Mouse (Mus musculus): Measurements from ENCODE around the gene Tab2.
"Not testable (repeated sequence)": the region's sequence is repeated elsewhere in the genome, so short reads cannot be mapped to it uniquely, and the experiment has no call there.

The Tab2 gene

GRCm38 (mm10) chr10:7888256-7888868 lies 67.7 kb downstream of the Tab2 start:
- no peak for DNase-seq (ENCODE audit: low spot score)

GRCm38 (mm10) chr10:7883524-7883923 lies 72.5 kb downstream of the Tab2 start:
- DNase-seq (ENCODE audit: low spot score) = peak; percentile 71

DNA sequence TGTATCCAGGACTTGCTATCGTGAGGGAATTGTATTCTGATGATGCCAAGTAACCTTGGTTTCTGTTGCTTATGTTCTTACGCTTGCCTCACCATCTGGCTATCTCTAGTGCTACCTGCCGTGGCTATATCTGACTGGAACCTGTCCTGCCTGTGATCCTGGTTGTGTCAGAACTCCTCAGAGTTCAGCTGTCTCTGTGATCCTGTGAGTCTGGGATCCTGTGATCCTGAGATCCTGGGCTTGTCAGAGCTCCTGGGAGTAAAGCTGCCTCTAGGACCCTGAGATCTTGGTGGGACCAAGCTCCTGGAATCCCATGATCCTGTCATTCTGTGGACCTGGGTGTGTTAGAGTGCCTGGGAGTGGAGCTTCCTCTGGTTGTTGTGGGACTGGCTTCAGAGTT lies 74.1 kb downstream of the Tab2 start:
- DNase-seq (ENCODE audit: low spot score) = no peak

- DNase-seq (ENCODE audit: low spot score) = not testable (repeated sequence)
These were observed 75.7 kb downstream of the Tab2 start for GRCm38 (mm10) chr10:7880283-7880682.

DNA sequence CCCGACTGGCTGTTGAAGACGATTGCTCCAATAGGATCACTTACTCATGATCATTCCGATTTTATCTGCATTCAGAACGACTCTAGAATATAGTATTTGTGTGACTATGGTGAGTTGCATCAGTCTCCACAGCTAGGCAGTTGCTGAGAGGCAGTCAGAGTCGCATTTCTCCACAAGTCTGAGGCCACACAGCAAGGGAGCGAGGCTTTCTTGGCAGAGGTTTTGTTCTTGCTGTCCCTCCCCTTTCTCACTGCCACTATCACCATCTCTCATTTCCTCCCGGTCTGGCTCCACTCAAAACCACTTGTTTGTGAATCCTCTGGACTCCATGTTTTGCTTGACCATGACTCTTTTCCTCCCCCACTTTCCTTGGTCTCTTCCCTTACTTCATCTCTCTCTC lies 81.8 kb downstream of the Tab2 start:
- DNase-seq (ENCODE audit: low spot score) = no peak

GRCm38 (mm10) chr10:7871381-7872020 lies 84.5 kb downstream of the Tab2 start:
- no peak for DNase-seq (ENCODE audit: low spot score)

- DNase-seq (ENCODE audit: low spot score) = peak; percentile 16
These were observed 85.3 kb downstream of the Tab2 start for GRCm38 (mm10) chr10:7870571-7871315.

DNA sequence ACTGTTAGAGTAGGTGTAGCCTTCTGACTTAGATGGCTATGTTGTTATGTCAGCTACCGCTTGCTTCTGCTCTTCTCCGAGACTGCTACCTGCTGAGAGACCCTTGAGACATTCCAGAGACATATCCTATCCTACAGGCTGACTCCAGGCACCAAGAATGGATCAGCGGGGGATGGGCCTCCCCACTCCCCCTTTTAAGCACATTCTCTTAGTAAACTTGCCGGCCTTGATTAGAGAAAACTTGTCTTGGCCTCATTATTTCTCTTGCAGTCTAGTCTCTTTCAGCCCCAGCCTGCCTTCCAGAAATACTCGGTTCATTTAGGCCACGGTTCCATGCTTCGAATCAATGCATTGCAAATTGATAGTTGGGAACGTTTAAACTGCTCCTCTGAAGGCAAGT lies 86.3 kb downstream of the Tab2 start:
- no peak for DNase-seq (ENCODE audit: low spot score)

GRCm38 (mm10) chr10:7867666-7868030 lies 88.4 kb downstream of the Tab2 start:
- no peak for DNase-seq (ENCODE audit: low spot score)

GRCm38 (mm10) chr10:7866762-7867665 lies 89.0 kb downstream of the Tab2 start:
- no peak for DNase-seq (ENCODE audit: low spot score)

GRCm38 (mm10) chr10:7864806-7865205 lies 91.2 kb downstream of the Tab2 start:
- DNase-seq (ENCODE audit: low spot score) = no peak

DNA sequence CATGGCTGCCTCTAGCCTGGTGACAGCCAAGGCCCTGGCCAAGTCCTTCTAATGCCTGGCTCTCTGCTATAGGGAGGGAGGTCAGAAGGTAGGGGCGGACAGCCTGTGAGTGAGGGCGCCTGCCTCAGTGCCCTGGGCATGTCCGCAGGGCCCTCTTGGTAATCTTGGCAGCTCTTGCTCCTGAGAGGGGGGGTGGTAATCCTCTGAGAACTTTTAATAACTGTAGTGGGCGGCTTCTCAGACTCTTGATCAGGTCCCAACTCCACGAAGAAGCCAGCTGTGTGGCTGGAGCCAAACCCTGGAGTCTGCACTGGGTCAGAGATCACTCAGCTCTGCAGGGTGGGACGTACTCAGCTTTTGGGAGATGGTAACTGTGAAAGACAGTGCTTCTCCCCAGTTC lies 91.8 kb downstream of the Tab2 start:
- DNase-seq (ENCODE audit: low spot score) = no peak

DNA sequence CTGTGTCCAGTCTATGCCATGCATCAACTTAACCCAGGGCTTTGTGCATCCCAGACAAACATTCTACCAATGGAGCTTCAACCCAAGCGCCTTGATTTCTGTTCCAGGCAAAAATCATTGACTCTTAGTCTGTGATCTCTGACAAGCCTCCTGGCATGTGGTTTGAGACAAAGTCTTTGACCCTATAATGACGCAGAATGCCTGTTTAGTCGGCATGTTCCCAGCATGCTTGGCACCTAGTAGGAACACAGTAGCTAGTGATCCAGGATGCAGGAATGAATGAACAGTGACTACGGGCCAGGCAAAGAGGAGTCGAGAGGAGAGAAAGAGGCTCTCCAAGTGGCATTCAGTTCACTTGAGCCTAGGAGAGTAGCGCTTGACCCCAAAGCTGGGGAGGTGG lies 92.6 kb downstream of the Tab2 start:
- DNase-seq (ENCODE audit: low spot score) = no peak

GRCm38 (mm10) chr10:7861937-7862657 lies 93.9 kb downstream of the Tab2 start:
- no peak for DNase-seq (ENCODE audit: low spot score)

DNA sequence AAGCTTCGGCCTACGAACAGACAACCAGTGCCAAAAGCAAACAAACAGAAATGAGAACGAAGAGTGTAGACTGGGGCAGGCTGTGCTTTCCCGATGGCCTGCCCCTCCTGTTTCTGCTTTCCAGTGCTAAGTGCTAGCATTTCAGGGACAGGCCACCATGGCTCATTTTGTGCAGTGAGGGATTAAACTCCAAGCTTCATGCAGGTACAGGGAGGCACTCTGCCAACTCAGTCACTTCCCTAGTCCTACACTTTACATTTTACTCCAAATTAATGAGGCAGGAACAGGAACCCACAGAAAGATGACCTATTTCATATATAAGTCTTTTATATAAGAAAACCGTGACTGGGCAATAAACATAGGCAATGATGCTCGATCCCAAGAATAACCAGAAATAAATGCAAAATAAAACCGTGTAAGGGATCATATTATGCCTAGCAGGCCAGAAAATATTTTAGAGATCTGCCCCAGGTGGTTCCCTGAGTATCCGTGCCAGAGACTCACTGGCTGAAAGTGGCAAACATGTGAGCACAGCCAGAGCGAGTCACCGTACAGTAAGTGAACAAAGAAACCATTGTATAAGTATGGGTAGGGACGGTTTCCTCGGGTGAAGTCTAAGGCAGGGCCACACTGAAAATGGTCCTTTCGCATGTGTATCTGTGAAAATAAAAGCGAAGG lies 94.6 kb downstream of the Tab2 start:
- no peak for DNase-seq (ENCODE audit: low spot score)

DNA sequence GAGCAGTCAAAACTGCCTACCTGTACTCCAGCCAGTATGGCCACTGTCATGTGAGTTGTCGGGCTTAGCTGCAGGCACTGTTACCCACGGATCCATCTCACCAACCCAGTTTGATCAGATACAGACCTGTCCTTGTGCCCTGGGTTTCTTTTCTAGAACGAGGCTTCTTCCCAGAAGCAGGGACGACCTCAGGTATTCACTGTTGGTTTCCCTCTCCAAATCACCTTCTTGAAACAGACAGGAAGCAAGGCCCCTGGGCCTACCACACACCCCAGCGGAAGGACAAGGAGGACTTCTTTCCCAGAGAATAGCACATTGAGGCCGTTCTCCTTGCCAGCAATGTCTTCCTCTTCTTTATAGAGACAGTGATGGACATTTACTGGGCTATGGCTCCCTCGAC lies 95.5 kb downstream of the Tab2 start:
- DNase-seq (ENCODE audit: low spot score) = no peak
